Mouse (Mus musculus) forelimb bud, embryonic 11.5 days (tissue): ENCODE results near the gene Ephb2.

Experiments
- DNase-seq: peaks from one replicate; pipeline ENCODE4 v3.0.0-alpha.2; 2012; ENCODE audit warnings: low read depth, low spot score

Gene Ephb2

GRCm38 (mm10) chr4:136602568-136602967 lies 233.2 kb downstream of the Ephb2 start, which contains the start of gene Kdm1a:
Kdm1a (minus strand) TSS chr4:136602723.
- DNase-seq = peak; percentile 95

- peak; percentile 34 for DNase-seq
Measured at GRCm38 (mm10) chr4:136602018-136602554, 233.7 kb downstream of the Ephb2 start.

GRCm38 (mm10) chr4:136601476-136601875 lies 234.3 kb downstream of the Ephb2 start:
- DNase-seq = peak; percentile 45

- DNase-seq = no peak
Measured at GRCm38 (mm10) chr4:136600536-136600935, 235.3 kb downstream of the Ephb2 start.

- no peak for DNase-seq
Measured at GRCm38 (mm10) chr4:136599869-136600268, 235.9 kb downstream of the Ephb2 start.

- DNase-seq = no peak
Measured at GRCm38 (mm10) chr4:136598268-136598876, 237.4 kb downstream of the Ephb2 start.
